16 mouse cellular contexts compared by ENCODE assay signal in the genomic region with DNA sequence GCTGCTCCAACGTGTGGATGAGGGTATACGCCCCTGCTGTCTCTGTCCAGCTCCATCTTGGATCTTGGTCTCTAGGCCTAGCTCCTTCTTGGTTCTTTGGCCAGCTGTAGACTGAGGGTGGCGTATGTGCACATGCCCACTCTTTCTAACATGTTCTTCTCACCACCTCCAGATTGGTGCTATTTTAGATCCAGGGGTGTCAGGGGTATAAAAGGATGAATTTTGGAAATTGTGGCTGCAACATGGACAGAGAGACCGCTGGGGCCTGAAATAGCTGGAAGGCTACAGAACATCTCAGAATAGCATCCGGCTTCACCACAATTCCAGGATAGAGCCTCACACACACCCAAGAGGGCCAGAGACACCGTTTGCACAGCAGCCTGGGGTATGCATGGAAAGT.
DNase-seq lines count a peak whose midpoint lies in the region.
"Had no signal": no experiment of that assay in that cellular context is flagged by ENCODE, and none has a peak within 500 bp of the region (broad histone marks: within the 10 kb centered on the region; RNA-seq: fewer than 3 reads in every experiment).

No protein-coding gene starts in this region.

- intact Hi-C loops in left cerebral cortex, postnatal 36 days (cut with DNase I): loop anchor here (1.0 to 5.0 kb wide), 3 partner anchors 57 to 151 kb away; no protein-coding TSS in a partner anchor

- peak; percentile 24 to 74 for DNase-seq in frontal cortex, postnatal 36 days (ENCODE audit: low spot score in 2 of 2)
- no peak for DNase-seq in frontal cortex, postnatal 25 days (ENCODE audit: low spot score in 2 of 2)
- peak; percentile 72 for DNase-seq in right cerebral cortex, adult 18-20 months
- no peak for DNase-seq in right cerebral cortex, postnatal 4 days
- peak; percentile 84 for DNase-seq in brain, adult 2 months (ENCODE audit: low read depth, low spot score)
- DNase-seq in left cerebral cortex, postnatal 36 days (ENCODE audit: low spot score in 2 of 2): peak; percentile 53 to 62
- DNase-seq in adrenal gland, postnatal 4 days (ENCODE audit: low spot score in 2 of 2): no peak
- no peak for DNase-seq in urinary bladder, postnatal 25 days (ENCODE audit: low spot score)
- DNase-seq: adrenal gland, postnatal 36 days; cerebellum, adult 8-10 months; cerebellum, postnatal 25 days; gastrocnemius, postnatal 14 days; kidney, adult 2 months; kidney, postnatal 36 days; lung, embryonic 14.5 days; lung, postnatal 14 days had no signal

Comparison
In these comparisons a context has a peak if more than half of its experiments do, and no peak if none do; other contexts are left out.
1. DNase-seq: peak in frontal cortex, postnatal 36 days (2 of 2), right cerebral cortex, adult 18-20 months (single experiment), brain, adult 2 months (single experiment) and left cerebral cortex, postnatal 36 days (2 of 2); none in frontal cortex, postnatal 25 days (0 of 2), right cerebral cortex, postnatal 4 days (single experiment), adrenal gland, postnatal 4 days (0 of 2) and urinary bladder, postnatal 25 days (single experiment).